Mouse (Mus musculus) activated CD4-positive, CD25-positive, alpha-beta regulatory T cell, adult 4 months (primary cell): Measurements from ENCODE around the gene Inca1. TPM values are rescaled to one million over a fixed set of nuclear protein-coding genes. Genes with fewer than 3 reads are reported as not detected.
A peak's percentile ranks its signal among the peaks of the same experiment; 100 is the strongest.

Experiments
- ATAC-seq: one replicate; pipeline ENCODE4 v1.8.0; 2017
- polyA plus RNA-seq, 2 experiments: library from polyadenylated mRNA; unstranded; fragments of 100-300 nt; shearing (Covaris generic); gene quantifications; one replicate each; pipeline ENCODE4 v1.2.1; 2017

Gene Inca1
- polyA plus RNA-seq, 2 experiments from 2014 or later: 0.63 TPM; not detected in 1

DNA sequence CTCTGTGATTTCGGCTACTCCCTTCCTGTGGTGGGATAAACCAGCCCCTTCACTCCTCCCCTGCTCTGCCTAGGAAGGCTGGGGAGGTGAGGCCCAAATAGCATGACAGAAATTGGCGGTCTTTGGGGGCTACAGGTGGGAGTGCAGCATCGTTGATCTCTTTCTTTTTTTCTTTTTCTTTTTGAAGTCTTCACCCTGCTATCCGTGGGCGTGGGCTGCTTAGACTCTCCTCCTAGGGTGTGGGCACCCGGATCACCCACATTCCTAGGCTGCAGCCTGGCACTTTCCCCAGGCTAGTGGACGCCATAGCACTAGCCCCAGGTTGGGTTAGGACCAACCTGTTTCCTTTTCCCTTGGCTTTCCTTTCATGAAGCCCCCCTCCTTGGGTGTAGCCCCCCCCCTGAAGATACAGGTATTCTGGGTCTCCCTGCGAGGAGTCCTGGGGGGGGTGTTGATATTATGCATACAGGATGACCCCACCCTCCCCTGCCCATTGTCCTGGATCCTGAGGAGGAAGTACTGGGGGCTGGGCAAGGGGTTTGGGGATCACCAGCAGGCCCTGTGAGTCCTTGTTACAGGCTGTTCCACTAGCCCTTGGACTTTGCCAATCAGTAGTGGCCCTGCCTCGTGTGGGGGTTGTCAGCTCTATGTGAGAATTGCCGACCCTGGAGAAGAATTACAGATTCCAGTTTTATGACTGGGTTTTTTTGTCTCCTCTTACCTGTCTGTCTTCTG, 1.4 kb upstream of the Inca1 start:
- no peak for ATAC-seq

- peak; percentile 11 for ATAC-seq
These were observed 658 bp upstream of the Inca1 start for GRCm38 (mm10) chr11:70700613-70701012.

GRCm38 (mm10) chr11:70699051-70699450, 904 bp downstream of the Inca1 start:
- ATAC-seq: no peak

DNA sequence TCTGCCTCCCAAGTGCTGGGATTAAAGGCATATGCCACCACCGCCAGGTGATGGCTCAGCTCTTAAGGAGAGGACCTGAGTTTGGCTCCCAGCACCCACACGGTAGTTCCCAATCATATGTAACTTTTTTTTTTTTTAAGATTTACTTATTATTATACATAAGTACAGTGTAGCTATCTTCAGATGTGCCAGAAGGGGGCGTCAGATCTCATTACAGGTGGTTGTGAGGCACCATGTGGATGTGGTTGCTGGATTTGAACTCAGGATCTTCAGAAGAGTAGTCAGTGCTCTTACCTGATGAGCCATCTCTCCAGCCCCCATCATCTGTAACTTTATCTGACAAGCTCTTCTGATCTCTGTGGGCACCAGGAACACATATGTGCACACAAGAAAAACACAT, 2.6 kb downstream of the Inca1 start:
- ATAC-seq: no peak

DNA sequence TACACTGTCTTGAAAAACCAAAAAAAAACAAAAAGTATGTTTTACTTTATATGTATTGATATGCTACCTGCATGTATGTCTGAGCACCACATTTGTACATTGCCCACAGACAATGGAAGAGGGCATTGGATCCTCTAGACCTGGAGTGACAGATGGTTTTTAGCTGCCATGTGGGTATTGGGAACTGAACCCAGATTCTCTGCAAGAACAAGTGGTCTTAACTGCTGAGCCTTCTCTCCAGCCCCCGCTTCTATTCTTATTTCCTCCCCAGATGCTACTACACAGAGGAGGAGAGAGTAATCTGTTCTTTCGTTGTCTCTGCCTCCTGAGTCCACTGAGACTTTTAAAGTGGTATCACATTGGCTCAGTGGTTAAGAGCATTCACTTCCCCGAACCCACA, 6.5 kb downstream of the Inca1 start:
- no peak for ATAC-seq

DNA sequence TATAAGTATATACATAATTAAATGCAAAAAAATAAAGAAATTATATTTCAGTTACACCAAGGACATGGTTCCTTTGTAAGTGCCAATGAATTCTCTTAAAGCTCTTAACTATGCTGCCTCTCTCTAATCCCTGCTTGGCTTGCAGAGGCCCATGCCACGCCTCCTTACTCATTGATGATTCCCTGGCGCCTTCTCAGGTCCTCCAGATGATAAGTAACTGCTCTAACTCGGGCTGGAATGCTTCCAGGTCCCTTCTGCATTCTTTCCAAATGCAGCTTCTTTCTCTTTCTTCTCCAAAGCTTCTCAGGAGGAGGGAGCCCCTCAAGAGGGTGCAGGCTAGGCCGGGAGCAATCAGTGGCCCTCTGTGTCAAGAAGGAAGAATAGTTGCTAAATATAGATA, 10.4 kb downstream of the Inca1 start:
- ATAC-seq: no peak

DNA sequence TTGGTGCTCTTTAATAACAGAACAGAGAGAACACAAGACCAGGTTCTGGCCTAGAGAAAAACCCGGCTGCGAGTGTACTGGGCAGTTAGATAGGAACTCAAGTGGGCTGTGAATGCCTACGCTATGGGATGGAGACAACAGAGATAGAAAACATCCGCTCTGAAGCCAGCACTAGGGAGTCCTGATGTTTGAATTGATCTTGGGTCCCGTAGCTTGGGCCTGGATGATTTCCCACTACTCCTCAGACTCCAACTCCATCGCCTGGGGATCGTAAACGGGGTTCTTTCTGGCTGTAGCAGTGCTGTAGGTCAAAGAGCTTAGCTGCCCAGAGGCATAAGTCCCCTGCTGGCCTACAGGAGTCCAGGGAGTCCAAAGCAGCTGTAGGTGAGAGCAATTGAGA, 11.6 kb downstream of the Inca1 start:
- ATAC-seq: no peak

- ATAC-seq: peak; percentile 58
These were observed 12.3 kb downstream of the Inca1 start, which contains the start of gene Camta2 for GRCm38 (mm10) chr11:70687601-70688199. TSS of gene Camta2 (minus strand) at chr11:70688105.

DNA sequence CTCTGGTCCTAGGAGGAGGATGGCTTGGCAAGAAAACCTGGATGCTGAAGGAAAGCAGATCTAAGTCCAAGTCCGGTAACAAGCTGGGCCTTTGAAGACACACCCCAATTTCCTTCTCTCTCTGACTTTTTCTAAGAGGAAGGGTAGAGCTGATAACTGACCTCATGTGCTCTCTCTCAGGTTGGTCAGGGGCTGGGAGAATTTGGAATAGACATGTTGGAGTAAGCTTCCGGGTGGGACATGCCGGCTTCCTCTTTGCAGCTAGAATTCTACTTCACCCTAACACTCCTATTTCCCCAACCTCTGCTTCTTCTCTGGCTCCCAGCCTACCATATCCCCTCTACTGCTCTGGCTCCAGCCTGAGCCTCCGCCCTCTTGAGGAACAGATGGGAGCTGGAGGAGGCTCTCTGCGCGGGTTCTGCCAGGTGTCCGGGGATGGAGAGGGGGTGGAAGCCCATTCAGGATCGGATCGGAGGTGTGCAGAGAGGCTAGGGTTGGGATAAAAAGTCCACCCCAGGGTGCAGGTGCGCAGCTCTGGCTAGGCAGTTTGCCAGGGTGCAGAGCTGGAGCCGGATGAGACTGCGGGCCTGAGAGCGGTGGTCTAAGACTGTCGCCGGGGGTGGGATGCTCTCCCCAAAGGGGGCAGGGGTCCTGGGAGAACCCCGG, 12.9 kb downstream of the Inca1 start:
- ATAC-seq: peak; percentile 28

- no peak for ATAC-seq
These were observed 16.3 kb downstream of the Inca1 start for GRCm38 (mm10) chr11:70683640-70684039.

DNA sequence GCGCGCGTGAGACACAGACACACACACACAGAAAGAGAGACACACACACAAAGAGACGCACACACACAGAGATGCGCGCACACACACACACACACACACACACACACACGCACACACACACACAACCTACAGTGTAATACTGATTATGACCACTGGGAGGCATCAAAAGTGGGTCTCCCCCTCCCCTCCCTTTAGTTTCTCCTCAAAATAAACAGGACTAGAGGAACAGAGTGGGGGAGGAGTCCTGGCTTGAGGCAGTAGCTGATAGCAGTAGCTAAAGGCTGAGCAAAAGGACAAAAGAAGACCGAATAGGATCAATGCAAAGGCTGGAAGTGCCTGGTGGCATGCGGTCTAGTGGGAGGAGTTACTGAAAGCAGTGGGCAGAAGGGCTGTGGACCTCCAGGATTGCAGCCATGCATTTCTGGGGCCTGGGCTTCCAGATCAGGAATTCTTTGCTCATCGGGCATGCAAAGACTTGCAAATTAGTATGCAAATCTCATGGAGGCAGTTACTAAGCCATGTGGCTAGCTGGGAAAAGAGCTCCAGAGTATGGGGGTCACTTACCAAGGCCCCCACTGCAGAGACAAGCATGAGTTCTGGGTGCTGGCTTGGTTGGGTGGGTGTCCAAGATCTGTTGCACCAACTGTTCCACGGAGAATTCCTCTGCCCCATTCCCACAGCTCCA, 17.9 kb downstream of the Inca1 start:
- ATAC-seq: no peak

GRCm38 (mm10) chr11:70681170-70681569, 18.8 kb downstream of the Inca1 start:
- no peak for ATAC-seq

DNA sequence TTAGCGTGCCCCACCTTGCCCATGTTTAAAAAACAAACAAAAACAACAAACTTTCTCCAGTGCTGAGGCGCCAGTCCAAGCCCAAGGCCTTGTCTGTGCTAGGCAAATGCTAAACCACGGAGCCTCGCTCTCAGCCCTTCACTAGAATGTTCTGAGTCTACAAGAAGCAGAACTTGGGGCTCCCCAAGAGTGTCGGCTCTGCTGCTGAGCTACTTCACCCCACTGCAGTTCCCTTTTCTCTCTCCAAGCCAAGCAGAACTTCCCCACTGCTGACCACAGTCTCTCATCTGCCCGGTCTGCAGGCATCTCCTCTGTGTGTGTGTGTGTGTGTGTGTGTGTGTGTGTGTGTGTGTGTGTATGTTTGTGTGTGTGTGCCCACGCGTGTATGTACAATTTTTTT, 20.1 kb downstream of the Inca1 start:
- ATAC-seq: no peak

DNA sequence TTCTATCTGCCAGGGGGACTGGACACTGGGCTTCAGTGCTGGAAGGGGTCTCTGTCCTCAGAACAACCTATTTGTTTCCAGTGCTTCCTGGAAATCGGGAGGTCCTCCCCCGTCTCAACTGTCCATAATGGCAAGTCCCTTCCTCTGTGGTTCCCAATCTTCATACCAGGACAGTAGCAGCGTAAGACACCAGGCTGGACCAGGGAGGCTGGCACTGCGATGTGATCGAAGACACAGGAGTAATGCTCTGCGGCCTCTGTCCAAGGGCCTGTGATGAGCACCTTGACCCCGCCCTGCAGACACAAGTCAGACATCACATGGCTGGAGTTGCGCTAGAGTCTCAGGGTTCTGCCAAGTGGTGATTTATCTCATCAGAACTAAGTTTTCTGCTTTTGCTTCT, 20.6 kb downstream of the Inca1 start:
- no peak for ATAC-seq

GRCm38 (mm10) chr11:70678576-70678975, 21.4 kb downstream of the Inca1 start:
- no peak for ATAC-seq

DNA sequence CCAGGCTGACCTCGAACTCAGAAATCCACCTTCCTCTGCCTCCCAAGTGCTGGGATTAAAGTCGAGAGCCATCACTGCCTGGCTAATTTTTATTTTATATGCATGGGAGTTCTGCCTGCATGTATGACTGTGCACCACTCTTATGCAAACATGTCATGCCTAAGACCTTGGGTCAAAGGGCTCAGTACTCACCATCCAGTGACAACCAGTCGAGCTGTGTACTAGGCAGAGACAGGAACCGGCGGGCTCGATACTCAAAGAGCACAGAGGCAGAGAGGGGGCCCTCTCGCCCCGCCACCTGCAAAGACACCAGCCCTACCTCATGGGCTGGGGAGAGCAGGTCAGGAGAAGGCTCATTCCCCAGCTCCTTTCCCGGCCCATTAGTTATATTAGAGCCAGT, 21.9 kb downstream of the Inca1 start:
- ATAC-seq: no peak

GRCm38 (mm10) chr11:70674501-70674900, 25.5 kb downstream of the Inca1 start:
- no peak for ATAC-seq

DNA sequence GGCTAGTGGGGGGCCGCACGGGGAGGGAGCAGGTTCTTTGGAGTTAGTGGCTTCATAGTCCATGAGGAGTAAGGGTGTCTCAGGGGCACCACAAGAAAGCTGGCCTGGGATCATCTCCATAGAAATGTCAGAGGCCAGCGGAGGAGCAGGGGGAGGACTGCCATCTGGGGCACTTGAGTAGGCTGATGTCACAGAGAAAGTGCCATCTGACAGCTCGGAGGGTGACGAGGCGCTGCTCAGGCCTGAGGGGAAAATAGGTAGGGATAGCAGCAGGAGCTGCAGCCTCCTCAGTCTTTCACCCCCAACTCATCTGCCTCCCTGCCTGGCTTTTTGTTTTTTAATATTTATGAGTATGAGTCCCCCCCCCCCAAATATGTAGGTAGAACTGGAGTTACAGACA, 25.9 kb downstream of the Inca1 start:
- no peak for ATAC-seq

- ATAC-seq: no peak
These were observed 28.5 kb downstream of the Inca1 start for GRCm38 (mm10) chr11:70671333-70672047.

GRCm38 (mm10) chr11:70670483-70670882, 29.5 kb downstream of the Inca1 start:
- ATAC-seq: no peak

DNA sequence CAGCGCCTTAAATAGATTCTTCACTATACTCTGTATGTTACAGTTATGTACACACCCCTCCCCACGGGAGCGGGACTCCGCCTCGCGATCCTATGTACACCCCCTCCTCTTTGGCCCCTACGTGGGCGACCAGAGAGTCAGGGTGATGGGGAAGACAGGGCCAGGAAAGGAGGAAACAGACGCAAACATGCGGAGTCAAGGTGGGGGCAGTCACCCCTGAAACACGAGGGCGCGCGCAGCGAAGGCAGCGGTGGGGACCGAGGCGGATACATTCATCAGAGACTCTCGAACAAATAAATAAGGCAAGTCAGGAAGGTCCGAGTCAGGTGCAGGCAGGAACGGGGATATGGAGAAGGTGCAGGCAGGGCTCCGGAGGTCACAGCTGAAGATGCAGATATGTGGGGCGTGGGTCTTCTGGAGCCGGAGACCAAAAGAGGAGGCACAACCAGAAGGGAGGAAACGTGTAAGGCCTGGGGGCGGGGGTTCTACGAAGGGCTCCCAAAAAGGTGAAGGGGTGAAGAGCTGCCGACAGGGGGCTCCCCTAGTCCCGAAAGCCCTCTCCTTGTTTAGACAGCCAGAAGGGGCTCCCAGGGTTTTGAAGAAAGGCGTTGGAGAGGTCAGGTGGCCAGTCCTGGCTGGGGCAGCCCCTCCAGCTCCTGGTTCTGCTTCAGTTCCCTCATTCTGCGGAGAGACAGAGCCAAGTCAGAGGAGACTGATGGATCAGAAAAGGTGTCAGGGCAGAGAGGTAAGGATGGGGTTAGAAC, 30.2 kb downstream of the Inca1 start:
- peak; percentile 26 for ATAC-seq
